Mouse (Mus musculus): ENCODE measurements around the gene Gm20605.

GRCm38 (mm10) chr5:137631171-137631570, 2.2 kb downstream of the Gm20605 start:
- TF ChIP-seq POLR2A (IDR thresholded peaks at IDR 0.05; ENCODE audit: low read depth, low read length): no peak; the same call in 1 of the 2 replicates
- no peak for TF ChIP-seq CTCF (IDR thresholded peaks at IDR 0.05; ENCODE audit: extremely low read depth, insufficient read depth, insufficient read length, insufficient replicate concordance)
